Comparison of ENCODE assay signal across 11 mouse cellular contexts in the genomic region with DNA sequence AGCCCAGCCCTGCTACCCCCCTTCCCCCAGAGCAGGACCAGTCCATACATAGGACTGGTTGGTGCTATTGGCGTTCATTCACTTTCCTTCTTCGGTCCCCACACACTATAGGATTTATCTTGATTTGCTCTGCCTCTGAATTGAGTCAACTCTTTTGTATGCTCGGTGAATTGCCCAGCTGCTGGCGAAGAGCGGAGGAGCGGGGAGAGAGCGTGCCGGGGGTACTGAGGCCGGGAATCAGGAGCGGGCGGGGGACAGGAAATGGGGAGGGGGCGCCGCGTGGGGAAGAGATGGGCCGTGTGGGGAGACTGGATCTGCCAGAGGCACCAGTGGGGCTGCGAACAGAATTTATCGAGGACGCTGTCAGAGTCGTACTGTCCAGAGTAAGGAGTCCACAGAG. TPM values are rescaled to one million over a fixed set of nuclear protein-coding genes. Genes with fewer than 3 reads are reported as not detected.
DNase-seq lines count a peak whose midpoint lies in the region; ATAC-seq and TF ChIP-seq lines count a peak whose summit lies in the region.
"Had no signal": no experiment of that assay in that cellular context is flagged by ENCODE, and none has a peak within 500 bp of the region (broad histone marks: within the 10 kb centered on the region; RNA-seq: fewer than 3 reads in every experiment).

No protein-coding gene starts in this region.

- no peak for ATAC-seq in heart, embryonic 12.5 days (ENCODE audit: insufficient number of reproducible peaks, low FRiP score)
- ATAC-seq in midbrain, embryonic 12.5 days (ENCODE audit: low FRiP score, low read depth), result peak; percentile 24; the same call in 1 of the 2 replicates
- ATAC-seq in cerebellum, adult (ENCODE audit: insufficient number of reproducible peaks, low FRiP score, low TSS enrichment), result no peak

- peaks cover 100% of the 10 kb centered on the region for H3K27me3 ChIP-seq in heart, embryonic 12.5 days (replicated peaks)
- H3K27me3 ChIP-seq in hindbrain, embryonic 10.5 days (ENCODE audit: insufficient read depth, poor library complexity, severe bottlenecking), result peaks cover 100% of the 10 kb centered on the region
- H3K27me3 ChIP-seq in midbrain, embryonic 12.5 days, result peaks cover 100% of the 10 kb centered on the region

- H3K9me3 ChIP-seq in heart, embryonic 12.5 days (replicated peaks), result no peaks in the 10 kb centered on the region
- no peaks in the 10 kb centered on the region for H3K9me3 ChIP-seq in hindbrain, embryonic 10.5 days
- no peaks in the 10 kb centered on the region for H3K9me3 ChIP-seq in midbrain, embryonic 12.5 days

- no peak for TF ChIP-seq POLR2A in brain, embryonic 14.5 days (IDR thresholded peaks at IDR 0.05; ENCODE audit: borderline replicate concordance, extremely low read depth, insufficient read depth, insufficient read length, poor library complexity, severe bottlenecking)

- H3K36me3 ChIP-seq in heart, embryonic 12.5 days, result no peaks in the 10 kb centered on the region
- no peaks in the 10 kb centered on the region for H3K36me3 ChIP-seq in hindbrain, embryonic 10.5 days
- no peaks in the 10 kb centered on the region for H3K36me3 ChIP-seq in midbrain, embryonic 12.5 days

- H3K4me1 ChIP-seq in heart, embryonic 12.5 days (replicated peaks), result peaks cover 44% of the 10 kb centered on the region
- H3K4me1 ChIP-seq in hindbrain, embryonic 10.5 days (replicated peaks), result peaks cover 80% of the 10 kb centered on the region
- peaks cover 59% of the 10 kb centered on the region for H3K4me1 ChIP-seq in midbrain, embryonic 12.5 days

- no peak for TF ChIP-seq CTCF in brain, embryonic 14.5 days (IDR thresholded peaks at IDR 0.05; ENCODE audit: borderline replicate concordance, extremely low read depth, insufficient read depth, insufficient read length)

- DNase-seq in heart, postnatal 14 days, result no peak
- peak; percentile 72 for DNase-seq in brain, embryonic 14.5 days (ENCODE audit: low read depth)
- DNase-seq in hindbrain, embryonic 10.5 days (ENCODE audit: low spot score), result no peak
- no peak for DNase-seq in adrenal gland, adult 2 months
- no peak for DNase-seq in adrenal gland, postnatal 4 days (ENCODE audit: low spot score in 2 of 2)
- DNase-seq: left cerebral cortex, postnatal 4 days; thymus, postnatal 36 days had no signal

- no peak overlapping the region for H3K27ac ChIP-seq in heart, embryonic 12.5 days (ENCODE audit: poor library complexity, severe bottlenecking)
- peak overlapping the region; percentile 79; the same call in 1 of the 2 replicates for H3K27ac ChIP-seq in hindbrain, embryonic 10.5 days
- H3K27ac ChIP-seq in midbrain, embryonic 12.5 days (replicated peaks), result peak overlapping the region; percentile 78

- intact Hi-C loops in heart, postnatal 14 days (cut with DNase I), result no loop called here

- WGBS in heart, embryonic 12.5 days, result 4% methylated on average over 19 of the region's 19 CpGs
- WGBS in hindbrain, embryonic 10.5 days, result 4% methylated on average over 19 of the region's 19 CpGs
- WGBS in midbrain, embryonic 12.5 days, result 1% methylated on average over 19 of the region's 19 CpGs

- peak overlapping the region; percentile 56 for H3K4me3 ChIP-seq in heart, embryonic 12.5 days
- peak overlapping the region; percentile 59 for H3K4me3 ChIP-seq in hindbrain, embryonic 10.5 days
- H3K4me3 ChIP-seq in midbrain, embryonic 12.5 days, result peak overlapping the region; percentile 53
- H3K4me3 ChIP-seq: myocyte had no signal

- H3K9ac ChIP-seq in heart, embryonic 12.5 days, result no peak overlapping the region
- peak overlapping the region; percentile 4; the same call in 1 of the 2 replicates for H3K9ac ChIP-seq in midbrain, embryonic 12.5 days (replicated peaks)

- H3K4me2 ChIP-seq in heart, embryonic 12.5 days, result peak overlapping the region; percentile 98
- peak overlapping the region; percentile 94 for H3K4me2 ChIP-seq in midbrain, embryonic 12.5 days (replicated peaks)

RNA-seq across cellular contexts. Expression of gene Elfn1, which starts 3.8 kb away (rescaled TPM):
- polyA plus RNA-seq in heart, embryonic 12.5 days (2016; fragmentation: Nextera tagmentation; extraction: Ambion mirVana), result 0.05 and 0.22 TPM in 2 replicates
- under 1 TPM; 0.27 to 0.31 TPM for total RNA-seq in heart, postnatal 14 days (2021)
- 9.7 and 14.6 TPM in 2 replicates for polyA plus RNA-seq in brain, embryonic 14.5 days (2012; rRNA removed)
- polyA plus RNA-seq in hindbrain, embryonic 10.5 days (2016; fragmentation: Nextera tagmentation; extraction: Ambion mirVana), result 0.31 and 2.6 TPM in 2 replicates
- 0.94 and 1.2 TPM in 2 replicates for polyA plus RNA-seq in midbrain, embryonic 12.5 days (2016; fragmentation: Nextera tagmentation; extraction: Ambion mirVana)
- 10 to 100 TPM in 1 of 2 experiments, under 1 TPM in 1; 0.35 to 25.4 TPM for total RNA-seq in adrenal gland, adult 2 months (2021)
- polyA plus RNA-seq in adrenal gland, adult 2 months (2012; rRNA removed), result 33.8 and 96.1 TPM in 2 replicates
- total RNA-seq in adrenal gland, postnatal 4 days (2021), result 10 to 100 TPM; 14.1 to 16.8 TPM
